Comparison of ENCODE assay signal across 21 mouse cellular contexts in the genomic region with DNA sequence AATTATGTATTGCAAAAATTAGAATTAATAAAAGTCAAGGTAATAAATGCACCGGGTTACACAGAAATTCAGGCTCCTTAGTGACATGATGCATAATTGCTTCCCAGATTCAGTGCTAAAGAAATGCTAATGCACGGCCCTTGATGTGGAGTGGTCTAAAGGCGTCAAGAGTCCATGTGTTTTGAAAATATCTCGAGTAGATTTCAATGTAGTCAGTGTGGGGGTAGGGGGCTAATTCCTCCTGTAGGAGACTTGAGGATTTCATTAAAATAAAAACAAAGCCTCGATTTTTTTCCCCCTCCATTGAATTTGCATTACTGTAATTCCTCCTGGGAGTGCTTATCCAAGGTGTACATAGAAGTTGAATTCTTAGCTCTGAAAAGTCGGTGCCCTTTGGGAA. TPM values are rescaled to one million over a fixed set of nuclear protein-coding genes. Genes with fewer than 3 reads are reported as not detected.
DNase-seq lines count a peak whose midpoint lies in the region; ATAC-seq and TF ChIP-seq lines count a peak whose summit lies in the region.
"Had no signal": no experiment of that assay in that cellular context is flagged by ENCODE, and none has a peak within 500 bp of the region (broad histone marks: within the 10 kb centered on the region; RNA-seq: fewer than 3 reads in every experiment).

No protein-coding gene starts in this region.

- no peak overlapping the region for H3K4me2 ChIP-seq in hindbrain, embryonic 15.5 days
- no peak overlapping the region for H3K4me2 ChIP-seq in hindbrain, postnatal 0 days (ENCODE audit: low read depth, low read length)
- H3K4me2 ChIP-seq in neural tube, embryonic 13.5 days, result no peak overlapping the region
- H3K4me2 ChIP-seq in neural tube, embryonic 15.5 days, result no peak overlapping the region
- H3K4me2 ChIP-seq in kidney, embryonic 14.5 days (replicated peaks; ENCODE audit: low read depth, low read length), result no peak overlapping the region
- no peak overlapping the region for H3K4me2 ChIP-seq in intestine, embryonic 16.5 days (ENCODE audit: low read depth, low read length)
- H3K4me2 ChIP-seq: embryonic facial prominence, embryonic 13.5 days; forebrain, embryonic 12.5 days; hindbrain, embryonic 14.5 days had no signal

- WGBS in hindbrain, embryonic 15.5 days, result 45% methylated on average over 6 of the region's 6 CpGs
- WGBS in hindbrain, postnatal 0 days, result 46% methylated on average over 6 of the region's 6 CpGs
- WGBS in neural tube, embryonic 13.5 days, result 53% methylated on average over 6 of the region's 6 CpGs
- WGBS in neural tube, embryonic 15.5 days, result 45% methylated on average over 6 of the region's 6 CpGs
- 79% methylated on average over 6 of the region's 6 CpGs for WGBS in kidney, embryonic 14.5 days
- WGBS in intestine, embryonic 16.5 days, result 77% methylated on average over 6 of the region's 6 CpGs

- TF ChIP-seq POLR2A in brain, embryonic 14.5 days (IDR thresholded peaks at IDR 0.05; ENCODE audit: borderline replicate concordance, extremely low read depth, insufficient read depth, insufficient read length, poor library complexity, severe bottlenecking), result no peak

- H3K4me1 ChIP-seq in hindbrain, embryonic 15.5 days (replicated peaks), result peaks cover 14% of the 10 kb centered on the region
- no peaks in the 10 kb centered on the region for H3K4me1 ChIP-seq in hindbrain, postnatal 0 days (ENCODE audit: insufficient read depth, low read length)
- peaks cover 13% of the 10 kb centered on the region for H3K4me1 ChIP-seq in neural tube, embryonic 13.5 days (replicated peaks)
- peaks cover 13% of the 10 kb centered on the region for H3K4me1 ChIP-seq in neural tube, embryonic 15.5 days
- H3K4me1 ChIP-seq in kidney, embryonic 14.5 days (ENCODE audit: control insufficient read depth, insufficient read depth, low read length), result no peaks in the 10 kb centered on the region
- no peaks in the 10 kb centered on the region for H3K4me1 ChIP-seq in intestine, embryonic 16.5 days (ENCODE audit: control insufficient read depth, insufficient read depth, low read length)
- H3K4me1 ChIP-seq: embryonic facial prominence, embryonic 13.5 days had no signal

- no peaks in the 10 kb centered on the region for H3K27me3 ChIP-seq in hindbrain, embryonic 15.5 days
- H3K27me3 ChIP-seq in hindbrain, postnatal 0 days (ENCODE audit: insufficient read depth, low read length), result no peaks in the 10 kb centered on the region
- H3K27me3 ChIP-seq in neural tube, embryonic 13.5 days, result no peaks in the 10 kb centered on the region
- H3K27me3 ChIP-seq in neural tube, embryonic 15.5 days (replicated peaks), result no peaks in the 10 kb centered on the region
- H3K27me3 ChIP-seq in kidney, embryonic 14.5 days (ENCODE audit: control insufficient read depth, insufficient read depth, low read length), result no peaks in the 10 kb centered on the region
- no peaks in the 10 kb centered on the region for H3K27me3 ChIP-seq in intestine, embryonic 16.5 days (replicated peaks; ENCODE audit: control insufficient read depth, insufficient read depth, low read length)
- H3K27me3 ChIP-seq: embryonic facial prominence, embryonic 13.5 days; forebrain, embryonic 12.5 days had no signal

- H3K36me3 ChIP-seq in hindbrain, embryonic 15.5 days, result 0 out of 2 replicates have a peak, but pooled peaks cover 4% of the 10 kb centered on the region
- H3K36me3 ChIP-seq in hindbrain, postnatal 0 days (ENCODE audit: insufficient read depth, low read length), result peaks cover 1% of the 10 kb centered on the region; the same call in 1 of the 2 replicates
- peaks cover 24% of the 10 kb centered on the region for H3K36me3 ChIP-seq in neural tube, embryonic 13.5 days
- 0 out of 2 replicates have a peak, but pooled peaks cover 11% of the 10 kb centered on the region for H3K36me3 ChIP-seq in neural tube, embryonic 15.5 days
- H3K36me3 ChIP-seq in kidney, embryonic 14.5 days (ENCODE audit: control insufficient read depth, insufficient read depth, low read length), result no peaks in the 10 kb centered on the region
- H3K36me3 ChIP-seq in intestine, embryonic 16.5 days (ENCODE audit: control insufficient read depth, insufficient read depth, low read length), result no peaks in the 10 kb centered on the region
- H3K36me3 ChIP-seq: embryonic facial prominence, embryonic 13.5 days; forebrain, embryonic 12.5 days; heart, embryonic 10.5 days had no signal

- no peak overlapping the region for H3K4me3 ChIP-seq in hindbrain, embryonic 15.5 days
- H3K4me3 ChIP-seq in hindbrain, postnatal 0 days (ENCODE audit: low read length), result no peak overlapping the region
- no peak overlapping the region for H3K4me3 ChIP-seq in neural tube, embryonic 13.5 days
- H3K4me3 ChIP-seq in neural tube, embryonic 15.5 days (replicated peaks), result no peak overlapping the region
- no peak overlapping the region for H3K4me3 ChIP-seq in kidney, embryonic 14.5 days (ENCODE audit: low read length)
- H3K4me3 ChIP-seq in intestine, embryonic 16.5 days (ENCODE audit: low read length), result no peak overlapping the region
- H3K4me3 ChIP-seq: embryonic facial prominence, embryonic 13.5 days; forebrain, embryonic 12.5 days; heart, embryonic 10.5 days had no signal

- H3K9me3 ChIP-seq in hindbrain, embryonic 15.5 days, result no peaks in the 10 kb centered on the region
- H3K9me3 ChIP-seq in hindbrain, postnatal 0 days (ENCODE audit: low read length), result no peaks in the 10 kb centered on the region
- H3K9me3 ChIP-seq in neural tube, embryonic 13.5 days, result no peaks in the 10 kb centered on the region
- H3K9me3 ChIP-seq in neural tube, embryonic 15.5 days (replicated peaks), result no peaks in the 10 kb centered on the region
- H3K9me3 ChIP-seq in kidney, embryonic 14.5 days (ENCODE audit: control insufficient read depth, low read length), result no peaks in the 10 kb centered on the region
- no peaks in the 10 kb centered on the region for H3K9me3 ChIP-seq in intestine, embryonic 16.5 days (ENCODE audit: control insufficient read depth, low read length)
- H3K9me3 ChIP-seq: embryonic facial prominence, embryonic 13.5 days; forebrain, embryonic 12.5 days; heart, embryonic 10.5 days had no signal

- 0 out of 2 replicates have a peak overlapping the region, but pooled peaks have one; percentile 25 for H3K27ac ChIP-seq in hindbrain, embryonic 15.5 days (replicated peaks)
- no peak overlapping the region for H3K27ac ChIP-seq in hindbrain, postnatal 0 days
- H3K27ac ChIP-seq in neural tube, embryonic 13.5 days (replicated peaks), result peak overlapping the region; percentile 28; the same call in 1 of the 2 replicates
- no peak overlapping the region for H3K27ac ChIP-seq in neural tube, embryonic 15.5 days (replicated peaks)
- H3K27ac ChIP-seq in kidney, embryonic 14.5 days (ENCODE audit: low read depth, low read length), result no peak overlapping the region
- no peak overlapping the region for H3K27ac ChIP-seq in intestine, embryonic 16.5 days (ENCODE audit: low read length)
- H3K27ac ChIP-seq: embryonic facial prominence, embryonic 13.5 days; forebrain, embryonic 12.5 days; heart, embryonic 10.5 days; hindbrain, embryonic 14.5 days had no signal

- no peak for ATAC-seq in hindbrain, embryonic 15.5 days (ENCODE audit: low FRiP score, low read depth)
- no peak for ATAC-seq in hindbrain, postnatal 0 days
- no peak for ATAC-seq in neural tube, embryonic 13.5 days (ENCODE audit: low read depth)
- no peak for ATAC-seq in neural tube, embryonic 15.5 days (ENCODE audit: low FRiP score)
- no peak for ATAC-seq in kidney, embryonic 14.5 days (ENCODE audit: low FRiP score, low TSS enrichment)
- ATAC-seq in intestine, embryonic 16.5 days, result no peak
- ATAC-seq: activated CD4-positive, CD25-positive, alpha-beta regulatory T cell, adult 4 months; inflammation-experienced regulatory T-cells, adult 6 months had no signal

- no peak overlapping the region for H3K9ac ChIP-seq in hindbrain, embryonic 15.5 days
- H3K9ac ChIP-seq in hindbrain, postnatal 0 days (replicated peaks; ENCODE audit: low read length), result no peak overlapping the region
- H3K9ac ChIP-seq in neural tube, embryonic 13.5 days, result no peak overlapping the region
- no peak overlapping the region for H3K9ac ChIP-seq in neural tube, embryonic 15.5 days (replicated peaks)
- no peak overlapping the region for H3K9ac ChIP-seq in kidney, embryonic 14.5 days (ENCODE audit: low read depth, low read length)
- H3K9ac ChIP-seq in intestine, embryonic 16.5 days (ENCODE audit: low read depth, low read length), result no peak overlapping the region
- H3K9ac ChIP-seq: embryonic facial prominence, embryonic 13.5 days; forebrain, embryonic 12.5 days; hindbrain, embryonic 14.5 days had no signal

- DNase-seq in hindbrain, postnatal 0 days (ENCODE audit: low spot score), result no peak
- peak; percentile 54 for DNase-seq in brain, embryonic 14.5 days (ENCODE audit: low read depth)
- DNase-seq: adrenal gland, postnatal 14 days; cerebellum, adult 18-20 months; cerebellum, adult 9-11 months; cerebellum, postnatal 36 days; gastrocnemius, postnatal 10 days; heart, adult 18-20 months; heart, postnatal 10 days; heart, postnatal 4 days had no signal

- no peak for TF ChIP-seq CTCF in hindbrain, postnatal 0 days (IDR thresholded peaks at IDR 0.05; ENCODE audit: low read depth)
- no peak for TF ChIP-seq CTCF in brain, embryonic 14.5 days (IDR thresholded peaks at IDR 0.05; ENCODE audit: borderline replicate concordance, extremely low read depth, insufficient read depth, insufficient read length)

RNA-seq across cellular contexts. Expression of a gene that starts 52.0 kb away (rescaled TPM):
- 52.3 and 56.1 TPM in 2 replicates for polyA plus RNA-seq in hindbrain, embryonic 15.5 days (2015; fragmentation: Nextera tagmentation; extraction: Ambion mirVana)
- total RNA-seq in hindbrain, postnatal 0 days (2014; rRNA removed), result 48.0 and 58.1 TPM in 2 replicates
- polyA plus RNA-seq in hindbrain, postnatal 0 days (2015; fragmentation: Nextera tagmentation; extraction: Ambion mirVana), result 31.2 and 31.8 TPM in 2 replicates
- 47.2 and 48.1 TPM in 2 replicates for polyA plus RNA-seq in neural tube, embryonic 13.5 days (2015; fragmentation: Nextera tagmentation; extraction: Ambion mirVana)
- 44.2 and 46.0 TPM in 2 replicates for polyA plus RNA-seq in neural tube, embryonic 15.5 days (2015; fragmentation: Nextera tagmentation; extraction: Ambion mirVana)
- polyA plus RNA-seq in brain, embryonic 14.5 days (2012; rRNA removed), result 38.5 and 55.8 TPM in 2 replicates
- polyA plus RNA-seq in kidney, embryonic 14.5 days (2014; fragmentation: Nextera tagmentation; extraction: Ambion mirVana), result 7.9 and 17.8 TPM in 2 replicates
- polyA plus RNA-seq in intestine, embryonic 16.5 days (2015; fragmentation: Nextera tagmentation; extraction: Ambion mirVana), result 17.1 and 17.8 TPM in 2 replicates

Comparison
In these comparisons a context has a peak if more than half of its experiments do, and no peak if none do; other contexts are left out.
1. H3K27ac ChIP-seq: peak in hindbrain, embryonic 15.5 days (single experiment) and neural tube, embryonic 13.5 days (single experiment); none in hindbrain, postnatal 0 days (single experiment), neural tube, embryonic 15.5 days (single experiment), kidney, embryonic 14.5 days (single experiment) and intestine, embryonic 16.5 days (single experiment).